Mouse (Mus musculus) urinary bladder, postnatal 25 days (tissue): ENCODE measurements at regions not wholly inside any gene's neighbourhood (a gene's known extent, or its start where the extent isn't known, plus 50 kb on each side); places are given as distances from the start of the nearest gene placed in this dataset.

Experiments
- DNase-seq: peaks from one replicate; pipeline ENCODE4 v3.0.0; 2022; ENCODE audit warnings: low spot score

DNA sequence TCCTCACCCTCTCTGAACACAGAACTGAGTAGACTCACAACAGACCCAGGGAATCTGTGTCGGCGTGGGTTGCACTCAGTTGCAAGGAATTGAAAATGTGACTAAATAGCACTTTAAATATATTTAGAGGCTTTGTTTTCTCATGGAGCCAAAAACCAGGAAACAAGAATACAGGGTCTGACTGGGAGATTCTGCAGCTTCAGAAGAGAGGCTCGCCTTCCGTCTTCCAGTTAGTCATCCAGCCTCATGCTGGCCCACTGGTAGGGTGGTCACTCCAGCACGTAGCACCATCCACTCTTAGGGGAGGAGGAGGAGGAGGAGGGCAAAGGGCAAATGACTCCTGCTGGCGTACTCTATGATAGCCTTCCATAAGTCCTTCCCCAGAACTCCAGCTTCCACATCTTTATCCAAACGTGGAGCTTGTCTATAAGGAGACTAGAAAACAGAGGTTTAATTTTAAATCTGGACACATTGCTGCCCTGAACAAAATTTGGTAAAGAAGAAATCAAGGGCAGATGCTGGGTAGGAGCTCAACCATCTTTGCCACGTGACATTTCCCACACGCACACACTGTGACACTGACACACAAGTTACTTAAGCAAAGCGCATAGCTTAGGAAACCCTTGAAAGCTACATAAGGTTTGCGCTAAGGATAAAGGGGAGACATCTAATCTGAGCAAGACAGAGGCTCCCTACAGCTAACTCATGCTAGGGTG, 60.8 kb downstream of the Mis18a start:
- DNase-seq = no peak

- DNase-seq = no peak
Observed at GRCm38 (mm10) chr16:90664086-90664485, 63.1 kb downstream of the Mis18a start.

DNA sequence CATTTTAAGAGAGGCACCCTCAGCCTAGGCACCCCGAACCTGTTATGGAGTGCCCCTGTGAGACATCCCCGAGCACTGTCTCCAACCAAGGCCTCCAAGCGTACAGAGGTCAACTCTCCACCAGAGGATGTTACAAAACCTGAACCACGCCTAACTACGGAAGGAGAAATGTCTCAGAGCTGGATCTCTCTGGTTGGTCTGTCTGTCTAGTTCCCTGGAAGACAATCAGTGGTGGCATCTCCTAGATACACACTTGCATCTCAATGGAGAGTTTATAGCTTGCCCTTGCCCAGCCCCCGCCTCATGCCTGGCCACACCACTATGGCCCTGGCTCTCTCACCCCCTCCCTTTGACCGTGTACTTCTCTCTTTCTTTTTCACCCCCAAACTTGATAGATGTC, 69.2 kb downstream of the Mis18a start:
- DNase-seq = no peak

GRCm38 (mm10) chr16:90657027-90657426, 70.2 kb downstream of the Mis18a start:
- DNase-seq = no peak

GRCm38 (mm10) chr16:90656571-90657011, 70.6 kb downstream of the Mis18a start:
- no peak for DNase-seq

- no peak for DNase-seq
Observed at GRCm38 (mm10) chr16:90654853-90655252, 72.4 kb downstream of the Mis18a start.

- DNase-seq = no peak
Observed at GRCm38 (mm10) chr16:90652821-90653220, 74.4 kb downstream of the Mis18a start.

GRCm38 (mm10) chr16:90648161-90648560, 79.0 kb downstream of the Mis18a start:
- no peak for DNase-seq

DNA sequence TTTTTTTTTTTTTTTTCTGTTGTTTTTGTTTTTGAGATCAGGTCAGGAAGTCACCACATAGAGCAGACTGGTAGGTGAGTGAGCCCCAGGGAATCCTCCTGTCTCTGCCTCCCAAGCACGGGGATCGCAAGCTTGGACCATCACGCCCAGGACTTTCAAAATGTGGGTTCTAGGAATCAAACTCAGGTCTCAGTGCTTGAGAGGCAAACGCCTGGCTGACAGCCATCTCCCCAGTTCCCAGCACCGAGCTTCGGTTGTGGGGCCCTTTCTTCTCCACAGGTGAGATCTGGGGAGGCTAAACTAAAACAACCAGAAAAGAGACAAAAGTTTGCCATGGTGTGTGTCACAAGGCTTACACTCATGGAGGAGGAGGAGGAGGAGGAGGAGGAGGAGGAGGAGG, 84.5 kb downstream of the Mis18a start:
- DNase-seq = no peak

DNA sequence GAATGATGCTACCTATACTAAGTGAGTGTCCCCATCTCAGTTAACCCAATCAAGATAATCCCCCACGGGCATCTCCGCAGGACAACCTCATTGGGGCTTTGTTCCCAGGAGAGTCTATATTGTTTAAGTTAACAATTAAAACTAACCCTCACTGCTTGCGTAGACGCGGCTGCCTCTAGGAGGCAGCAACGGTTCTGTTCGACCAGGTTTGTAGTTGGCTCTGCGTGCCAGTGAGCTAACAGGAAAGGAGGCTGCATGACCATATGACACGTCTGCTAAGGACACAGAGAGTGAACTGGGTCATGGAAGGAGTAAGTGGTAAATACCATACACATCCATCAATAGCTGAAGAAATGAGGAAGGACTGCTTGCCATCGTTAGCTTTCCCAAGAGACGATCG, 92.0 kb downstream of the Mis18a start:
- no peak for DNase-seq

GRCm38 (mm10) chr16:90629976-90630375, 97.2 kb downstream of the Mis18a start:
- DNase-seq = no peak

DNA sequence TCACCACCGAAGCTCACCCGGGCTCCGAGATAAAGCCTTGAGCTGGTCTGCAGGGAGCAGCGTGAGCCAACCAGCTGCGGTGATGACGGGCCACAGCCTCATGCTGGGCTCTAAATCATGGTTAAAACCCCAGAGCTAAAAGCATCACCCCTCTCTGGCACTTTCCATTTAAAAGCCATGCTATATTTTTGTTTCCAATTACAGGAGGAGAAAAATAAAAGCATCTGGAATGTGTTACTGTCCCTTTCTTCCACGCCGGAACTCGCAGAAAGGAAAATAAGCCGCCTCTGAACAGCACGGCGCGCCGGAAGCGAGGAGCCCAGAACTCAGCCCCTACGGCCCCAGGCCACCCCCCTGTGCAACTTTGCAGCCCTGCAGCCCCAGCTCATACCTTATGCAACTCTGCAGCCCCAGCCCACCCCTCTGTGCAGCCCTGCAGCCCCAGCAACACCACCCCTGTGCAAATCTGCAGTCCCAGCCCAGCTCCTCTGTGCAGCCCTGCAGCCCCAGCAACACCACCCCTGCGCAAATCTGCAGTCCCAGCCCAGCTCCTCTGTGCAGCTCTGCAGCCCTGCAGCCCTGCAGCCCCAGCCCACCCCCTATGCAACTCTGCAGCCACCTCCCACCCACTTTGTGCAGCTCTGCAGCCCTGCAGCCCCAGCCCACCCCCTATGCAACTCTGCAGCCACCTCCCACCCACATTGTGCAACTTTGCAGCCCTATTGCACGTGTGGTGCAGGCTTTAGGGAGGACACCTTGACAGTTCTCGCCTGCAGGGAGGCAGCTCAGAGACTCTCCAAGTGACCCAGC, 97.9 kb downstream of the Mis18a start:
- DNase-seq = no peak

DNA sequence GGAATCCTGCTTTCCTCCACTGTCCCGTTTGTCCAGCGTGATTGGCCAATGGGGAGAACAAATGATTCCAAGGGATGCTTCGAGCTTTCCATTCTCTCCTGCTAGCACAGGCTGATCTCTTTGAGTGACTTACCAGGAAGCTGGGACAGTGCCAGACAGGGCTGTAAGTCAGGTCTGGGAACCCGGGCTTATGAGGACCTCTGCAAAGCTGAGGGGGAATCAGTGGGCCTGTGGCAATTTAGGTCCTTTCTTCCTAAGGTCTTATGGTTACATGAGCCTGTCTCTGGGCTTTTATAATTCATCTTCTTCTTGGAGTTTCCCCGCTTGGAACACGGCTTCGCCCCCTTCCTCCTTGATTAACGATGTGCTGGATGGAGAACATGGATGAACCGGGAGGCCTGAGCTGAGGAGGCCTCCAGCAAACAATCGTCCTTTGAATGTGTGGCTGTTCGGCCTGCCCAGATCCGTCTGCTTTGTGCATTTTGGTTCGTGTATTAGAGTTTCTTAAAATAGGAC, 98.5 kb downstream of the Mis18a start:
- DNase-seq = no peak

- no peak for DNase-seq
Observed at GRCm38 (mm10) chr16:90626035-90626670, 101.1 kb downstream of the Mis18a start.

DNA sequence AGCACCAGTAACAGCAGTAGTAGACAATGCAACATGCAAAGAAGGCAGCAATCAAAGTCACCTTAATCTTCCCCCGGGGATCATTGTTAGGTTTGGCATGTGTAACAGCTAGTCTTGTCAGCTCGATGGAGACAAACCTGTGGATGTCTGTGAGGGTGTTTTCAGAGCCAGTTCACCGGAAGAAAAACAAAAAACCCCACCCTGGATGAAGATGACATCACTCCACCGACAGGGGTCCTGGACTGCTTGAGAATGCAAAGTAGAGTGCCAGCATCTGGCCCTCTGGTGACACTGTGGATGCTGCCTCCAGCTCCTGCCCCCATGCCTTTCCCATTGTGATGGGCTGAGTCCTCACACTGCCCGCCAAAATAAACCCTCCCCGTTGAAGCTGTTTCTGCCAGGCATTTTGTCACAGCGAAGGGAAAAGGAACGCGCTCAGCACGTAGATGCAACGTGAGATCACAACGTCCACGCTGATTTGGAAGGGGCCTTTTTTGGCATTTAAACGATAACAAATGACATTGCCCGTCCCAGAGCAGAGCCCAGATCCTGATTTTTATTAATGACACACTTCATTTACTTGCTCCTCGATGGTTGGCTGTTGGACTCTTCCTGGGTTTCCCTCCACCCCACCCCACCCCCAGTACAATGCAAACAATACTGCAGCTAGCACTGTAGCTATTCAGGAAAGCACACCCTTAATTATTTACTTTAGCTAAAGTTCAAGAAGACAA, 101.7 kb downstream of the Mis18a start:
- no peak for DNase-seq

DNA sequence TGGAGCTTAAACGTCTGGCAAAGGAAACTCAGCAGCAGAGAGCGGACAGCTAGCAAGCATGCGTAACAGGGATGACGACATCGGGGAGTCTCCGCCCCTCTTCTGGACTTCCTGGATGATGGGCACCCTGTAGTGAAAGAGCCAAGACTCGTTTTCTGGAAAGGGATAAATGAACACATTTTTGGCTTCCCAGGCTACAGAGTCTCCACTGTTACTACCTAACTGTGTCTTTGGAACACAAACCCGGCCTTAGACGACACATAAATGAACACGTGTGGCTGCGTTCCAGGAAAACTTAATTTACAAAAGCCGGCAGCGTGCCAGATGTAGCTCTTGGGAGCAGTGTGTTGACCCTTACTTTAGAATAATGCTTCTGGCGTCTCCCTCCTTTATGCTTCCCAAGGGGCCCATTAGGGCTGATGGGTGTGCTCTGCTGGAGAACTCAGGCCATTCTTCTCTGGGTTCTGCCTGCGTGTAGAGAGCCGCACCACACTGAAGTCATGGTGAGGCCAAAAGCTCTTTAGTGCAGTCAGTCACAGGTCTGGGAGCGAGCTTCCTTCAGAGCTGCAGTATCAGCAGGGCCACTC, 103.1 kb downstream of the Mis18a start:
- peak; percentile 53 for DNase-seq

- DNase-seq = no peak
Observed at GRCm38 (mm10) chr16:90622677-90623225, 104.5 kb downstream of the Mis18a start.

DNA sequence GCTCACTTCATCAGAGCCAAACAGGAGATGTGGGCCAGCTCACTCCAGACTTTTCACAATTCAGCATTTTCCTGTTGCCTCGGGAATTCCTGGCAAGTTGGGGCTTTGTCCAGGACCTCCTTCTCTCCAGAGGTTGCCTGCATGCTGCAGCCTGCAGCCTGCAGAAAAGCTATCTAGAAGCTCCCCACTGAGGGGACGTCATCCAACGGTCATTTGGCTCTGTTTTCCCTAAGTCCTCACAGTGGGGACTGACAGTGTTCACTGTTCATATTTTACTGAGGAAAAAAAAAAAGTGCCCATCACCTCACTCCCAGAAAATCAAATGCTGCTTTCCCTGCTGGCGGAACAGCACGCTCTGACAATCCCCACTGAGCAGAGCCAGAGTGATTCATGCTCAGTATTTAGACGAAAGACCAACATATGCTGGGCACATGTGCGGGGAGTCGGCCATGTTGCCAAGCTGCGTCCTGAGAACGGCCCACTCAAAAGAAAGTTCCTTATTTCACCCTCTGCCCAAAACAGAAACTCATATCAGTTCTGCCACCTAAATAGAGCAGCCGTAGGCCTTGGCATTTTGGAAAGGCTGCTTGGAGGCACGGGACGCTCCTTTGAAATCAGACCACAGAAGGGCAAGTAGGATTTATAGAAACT, 105.3 kb downstream of the Mis18a start:
- DNase-seq = no peak

DNA sequence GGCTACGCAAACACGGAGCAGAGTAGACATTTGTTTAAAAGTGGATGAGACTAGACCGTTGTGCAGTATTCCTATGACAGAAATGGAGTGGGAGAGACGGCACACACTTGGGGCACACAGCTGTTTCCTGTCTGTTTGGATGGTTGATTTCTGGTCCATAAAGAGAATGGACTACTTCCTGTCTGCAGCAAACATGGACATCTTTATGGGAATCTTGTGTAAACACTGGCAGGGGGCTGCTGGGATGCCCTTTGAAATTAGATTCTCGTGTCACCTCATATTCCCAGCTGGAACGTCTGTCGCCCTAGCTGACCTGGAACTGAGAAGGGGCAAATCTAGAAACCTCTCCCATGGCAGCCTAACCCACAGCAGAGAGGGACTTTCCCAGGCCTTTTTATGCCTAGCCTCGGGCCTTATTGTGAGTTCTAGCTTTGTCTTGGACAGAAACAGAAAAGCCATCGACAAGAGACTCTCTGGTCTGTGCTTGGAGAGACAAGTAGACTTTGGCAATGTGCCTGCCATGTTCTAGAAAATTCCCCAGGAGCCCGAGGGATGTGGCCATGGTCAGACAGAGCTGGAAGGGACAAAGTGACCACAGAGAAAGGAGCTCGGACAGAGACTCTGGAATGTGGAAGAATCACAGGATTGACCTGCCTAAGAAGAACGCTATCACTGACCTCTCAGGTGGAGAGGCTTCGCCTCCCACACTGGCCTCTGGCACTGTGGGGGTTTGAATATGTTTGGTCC, 107.5 kb downstream of the Mis18a start:
- no peak for DNase-seq

DNA sequence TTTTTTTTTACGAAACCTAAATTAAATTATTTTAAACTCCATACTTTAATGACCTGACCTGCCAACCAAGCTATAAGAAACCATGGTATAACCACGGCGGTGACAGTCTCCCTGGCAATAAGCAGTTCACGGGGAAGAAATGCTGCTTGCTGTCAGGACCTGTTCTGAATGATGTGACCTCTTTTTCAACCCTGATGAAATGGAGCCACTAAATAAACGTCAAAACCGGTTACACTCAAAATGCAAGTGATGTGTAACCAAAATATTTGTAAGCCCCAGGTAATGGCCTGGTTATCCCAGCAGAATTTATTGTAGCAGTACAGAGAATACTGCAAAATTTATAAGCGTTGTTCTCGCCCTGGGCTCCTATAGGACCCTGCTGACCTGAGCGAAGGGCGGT, 111.4 kb downstream of the Mis18a start:
- no peak for DNase-seq
